Mouse (Mus musculus) embryonic facial prominence, embryonic 13.5 days (tissue): Measurements from ENCODE around the gene Wnt4. TPM values are rescaled to one million over a fixed set of nuclear protein-coding genes. Genes with fewer than 3 reads are reported as not detected.

Source experiments
- polyA plus RNA-seq: library from polyadenylated mRNA; unstranded; fragments of >200 nt; fragmentation: Nextera tagmentation; extraction: Ambion mirVana; gene quantifications from 2 replicates; pipeline ENCODE4 v1.2.1, GENCODE M21; 2015

Wnt4 gene
- polyA plus RNA-seq, 1 experiment from 2014 or later: 6.7 TPM

Other genes starting within 250 kb of the Wnt4 start
- gene Zbtb40, start 228.7 kb upstream of the Wnt4 start, polyA plus RNA-seq: 4.5 and 4.9 TPM in 2 replicates
- gene Cdc42, start 80.2 kb downstream of the Wnt4 start, polyA plus RNA-seq: 700 and 721 TPM in 2 replicates
- gene Cela3a, start 132.3 kb downstream of the Wnt4 start, polyA plus RNA-seq: not detected in 2 replicates
- gene Cela3b, start 153.1 kb downstream of the Wnt4 start, polyA plus RNA-seq: 0.29 TPM in 1 of 2 replicates, not detected in the other
- not detected in 2 replicates for gene 1700013G24Rik, start 175.8 kb downstream of the Wnt4 start, polyA plus RNA-seq
- 28.2 and 30.0 TPM in 2 replicates for gene Hspg2, start 191.3 kb downstream of the Wnt4 start, polyA plus RNA-seq